Mouse (Mus musculus) lung, embryonic 14.5 days (tissue): Measurements from ENCODE around the gene Dnajc13. TPM values are rescaled to one million over a fixed set of nuclear protein-coding genes. Genes with fewer than 3 reads are reported as not detected.

ENCODE experiments used
- ATAC-seq: fragments of 200-750 bp; cut with Nextera tagmentation; 2 replicates; pipeline ENCODE4 v1.8.0; 2017; ENCODE audit warnings: mild to moderate bottlenecking, moderate TSS enrichment, moderate library complexity; ENCODE audit not compliant: insufficient read depth
- DNase-seq: peaks from one replicate; pipeline ENCODE4 v3.0.0-alpha.2; 2015
- H3K27ac ChIP-seq: fragments of 300-500 bp; sonication (generic); 2 replicates; pipeline ENCODE4 v1.5.1; 2014; ENCODE audit warnings: low read depth, mild to moderate bottlenecking, moderate library complexity
- H3K27me3 ChIP-seq: fragments of 300-500 bp; sonication (generic); 2 replicates; pipeline ENCODE4 v1.6.1; 2014; ENCODE audit warnings: low read length, control low read depth; ENCODE audit not compliant: insufficient read depth
- H3K36me3 ChIP-seq: fragments of 300-500 bp; sonication (generic); 2 replicates; pipeline ENCODE4 v1.6.1; 2014; ENCODE audit warnings: control low read depth; ENCODE audit not compliant: insufficient read depth
- H3K4me1 ChIP-seq: fragments of 300-500 bp; sonication (generic); 2 replicates; pipeline ENCODE4 v1.6.1; 2014; ENCODE audit warnings: antibody characterized with exemption, control low read depth; ENCODE audit not compliant: insufficient read depth
- H3K4me2 ChIP-seq: fragments of 300-500 bp; sonication (generic); 2 replicates; pipeline ENCODE4 v1.6.1; 2014; ENCODE audit warnings: mild to moderate bottlenecking
- H3K4me3 ChIP-seq: fragments of 300-500 bp; sonication (generic); 2 replicates; pipeline ENCODE4 v1.5.1; 2014; ENCODE audit warnings: low read depth, low read length
- H3K9ac ChIP-seq: fragments of 300-500 bp; sonication (generic); 2 replicates; pipeline ENCODE4 v1.6.1; 2014
- H3K9me3 ChIP-seq: fragments of 300-500 bp; sonication (generic); 2 replicates; pipeline ENCODE4 v1.6.1; 2016; ENCODE audit warnings: low read depth, low read length, control low read depth
- CTCF ChIP-seq: IDR thresholded peaks from 2 replicates; pipeline ENCODE4 v1.5.1; 2016; ENCODE audit warnings: antibody characterized with exemption, low read depth
- WGBS: fragments of 180-500 bp; shearing (Covaris S2); extraction: QIAGEN DNeasy Blood & Tissue Kit; methylation state at CpG from one replicate; pipeline ENCODE4 v1.1.7; 2014; 5-methylcytosine and 5-hydroxymethylcytosine counted together
- polyA plus RNA-seq: library from polyadenylated mRNA; unstranded; fragments of >200 nt; fragmentation: Nextera tagmentation; extraction: Ambion mirVana; gene quantifications from 2 replicates; pipeline ENCODE4 v1.2.1, GENCODE M21; 2014

Dnajc13 gene
- 25.0 and 26.6 TPM in 2 replicates for polyA plus RNA-seq

- peak; percentile 98 for ATAC-seq
- under 1% methylated on average over 60 of the region's 60 CpGs for WGBS
- H3K4me2 ChIP-seq = peak within 1 kb of the TSS; percentile 95
These were observed at the start of gene Dnajc13 for GRCm38 (mm10) chr9:104262823-104263352. TSS of gene Dnajc13 (minus strand) at chr9:104262930.

GRCm38 (mm10) chr9:104306734-104307133 is 44.0 kb upstream of the Dnajc13 start:
- no peak overlapping the region for H3K27ac ChIP-seq
- H3K4me2 ChIP-seq = no peak overlapping the region
- DNase-seq (peak; percentile 89), ATAC-seq (0 out of 2 replicates have a peak, but pooled peaks have one; percentile 47)
- H3K27me3 ChIP-seq = no peaks in the 10 kb centered on the region
- peak; percentile 88 for TF ChIP-seq CTCF
- H3K36me3 ChIP-seq = no peaks in the 10 kb centered on the region
- WGBS = 11% methylated on average over 6 of the region's 6 CpGs
- no peaks in the 10 kb centered on the region for H3K9me3 ChIP-seq
- H3K9ac ChIP-seq = no peak overlapping the region
- no peaks in the 10 kb centered on the region for H3K4me1 ChIP-seq
- no peak overlapping the region for H3K4me3 ChIP-seq

More at GRCm38 (mm10) chr9:104262823-104263352, at the start of gene Dnajc13:
- no peaks in the 10 kb centered on the region for H3K9me3 ChIP-seq
- H3K4me1 ChIP-seq = peaks cover 11% of the 10 kb centered on the region; the same call in 1 of the 2 replicates
- TF ChIP-seq CTCF = no peak
- no peaks in the 10 kb centered on the region for H3K36me3 ChIP-seq
- peak within 1 kb of the TSS; percentile 83 for H3K9ac ChIP-seq
- H3K27me3 ChIP-seq = no peaks in the 10 kb centered on the region
- DNase-seq = peak; percentile 99
- H3K4me3 ChIP-seq = peak within 1 kb of the TSS; percentile 97
- H3K27ac ChIP-seq = peak within 1 kb of the TSS; percentile 84

- H3K36me3 ChIP-seq = no peaks in the 10 kb centered on the region
- TF ChIP-seq CTCF = no peak
- no peak overlapping the region for H3K27ac ChIP-seq
- no peaks in the 10 kb centered on the region for H3K9me3 ChIP-seq
- no peak overlapping the region for H3K4me2 ChIP-seq
- H3K9ac ChIP-seq = no peak overlapping the region
- peak; percentile 1 for DNase-seq
- no peaks in the 10 kb centered on the region for H3K4me1 ChIP-seq
- H3K4me3 ChIP-seq = no peak overlapping the region
- no peak for ATAC-seq
- H3K27me3 ChIP-seq = no peaks in the 10 kb centered on the region
- 70% methylated on average over 6 of the region's 6 CpGs for WGBS
These were observed 42.8 kb upstream of the Dnajc13 start for GRCm38 (mm10) chr9:104305333-104306111.

- Histone ChIP-seq H3K9me3 (no peaks in the 10 kb centered on the region), H3K4me3 (no peak overlapping the region), H3K36me3 (no peaks in the 10 kb centered on the region), H3K4me2 (no peak overlapping the region), H3K4me1 (no peaks in the 10 kb centered on the region), H3K9ac (no peak overlapping the region), H3K27ac (no peak overlapping the region), H3K27me3 (no peaks in the 10 kb centered on the region)
- no peak for TF ChIP-seq CTCF
- WGBS = 63% methylated on average over 10 of the region's 10 CpGs
- DNase-seq (no peak), ATAC-seq (no peak)
These were observed 42.1 kb upstream of the Dnajc13 start for GRCm38 (mm10) chr9:104304800-104305199.

- DNase-seq (no peak), ATAC-seq (no peak)
- Histone ChIP-seq H3K9me3 (no peaks in the 10 kb centered on the region), H3K4me2 (no peak overlapping the region), H3K4me1 (no peaks in the 10 kb centered on the region), H3K9ac (no peak overlapping the region), H3K27ac (no peak overlapping the region), H3K4me3 (no peak overlapping the region), H3K27me3 (no peaks in the 10 kb centered on the region), H3K36me3 (no peaks in the 10 kb centered on the region)
- 60% methylated on average over 4 of the region's 4 CpGs for WGBS
- no peak for TF ChIP-seq CTCF
These were observed 41.6 kb upstream of the Dnajc13 start for GRCm38 (mm10) chr9:104304376-104304775.

- Histone ChIP-seq H3K9ac (no peak overlapping the region), H3K36me3 (no peaks in the 10 kb centered on the region), H3K9me3 (no peaks in the 10 kb centered on the region), H3K4me1 (no peaks in the 10 kb centered on the region), H3K4me3 (no peak overlapping the region), H3K4me2 (no peak overlapping the region), H3K27ac (no peak overlapping the region), H3K27me3 (no peaks in the 10 kb centered on the region)
- TF ChIP-seq CTCF = no peak
- 66% methylated on average over 12 of the region's 12 CpGs for WGBS
- DNase-seq = no peak
- ATAC-seq = no peak
These were observed 37.8 kb upstream of the Dnajc13 start for GRCm38 (mm10) chr9:104300569-104300968.

- WGBS = 57% methylated on average over 3 of the region's 3 CpGs
- H3K4me1 ChIP-seq = no peaks in the 10 kb centered on the region
- H3K27ac ChIP-seq = no peak overlapping the region
- H3K9ac ChIP-seq = no peak overlapping the region
- no peak overlapping the region for H3K4me2 ChIP-seq
- DNase-seq = no peak
- no peaks in the 10 kb centered on the region for H3K27me3 ChIP-seq
- ATAC-seq = no peak
- TF ChIP-seq CTCF = no peak
- H3K36me3 ChIP-seq = no peaks in the 10 kb centered on the region
- no peak overlapping the region for H3K4me3 ChIP-seq
- no peaks in the 10 kb centered on the region for H3K9me3 ChIP-seq
These were observed 34.3 kb upstream of the Dnajc13 start for GRCm38 (mm10) chr9:104297041-104297440.
